ENCODE assay signal across 23 mouse cellular contexts in the genomic region with DNA sequence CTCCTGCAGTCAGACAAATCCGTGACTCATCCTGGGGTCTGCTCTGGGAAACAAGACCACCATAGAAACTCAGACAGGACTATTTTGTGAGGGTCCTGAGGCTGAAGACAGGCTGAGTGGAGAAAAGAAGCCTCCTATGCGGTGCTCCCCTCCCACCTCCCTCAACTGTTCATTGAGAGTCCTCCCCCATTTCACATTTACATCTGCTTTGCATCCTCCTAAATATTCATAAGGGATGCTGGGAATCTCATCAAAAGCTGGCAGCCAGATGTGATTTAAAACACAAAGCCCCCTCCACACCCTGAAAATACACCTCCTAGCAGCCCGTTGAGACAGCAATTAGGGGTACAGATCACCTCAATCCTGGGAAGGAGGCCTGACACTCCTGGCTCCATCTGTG. TPM values are rescaled to one million over a fixed set of nuclear protein-coding genes. Genes with fewer than 3 reads are reported as not detected.
DNase-seq lines count a peak whose midpoint lies in the region; ATAC-seq and TF ChIP-seq lines count a peak whose summit lies in the region.
"Had no signal": no experiment of that assay in that cellular context is flagged by ENCODE, and none has a peak within 500 bp of the region (broad histone marks: within the 10 kb centered on the region; RNA-seq: fewer than 3 reads in every experiment).

No protein-coding gene starts in this region.

- no peak for TF ChIP-seq POLR2A in limb, embryonic 14.5 days (IDR thresholded peaks at IDR 0.05; ENCODE audit: borderline replicate concordance, extremely low read depth, insufficient read depth, insufficient read length)

- H3K9ac ChIP-seq in embryonic facial prominence, embryonic 12.5 days = no peak overlapping the region
- H3K9ac ChIP-seq in midbrain, embryonic 11.5 days (ENCODE audit: low read length) = no peak overlapping the region
- no peak overlapping the region for H3K9ac ChIP-seq in limb, embryonic 14.5 days (ENCODE audit: low read depth, low read length, severe bottlenecking)
- no peak overlapping the region for H3K9ac ChIP-seq in neural tube, embryonic 15.5 days (replicated peaks)
- H3K9ac ChIP-seq: liver, embryonic 14.5 days; stomach, embryonic 15.5 days had no signal

- H3K4me1 ChIP-seq in embryonic facial prominence, embryonic 12.5 days = peaks cover 25% of the 10 kb centered on the region; the same call in 1 of the 2 replicates
- H3K4me1 ChIP-seq in embryonic facial prominence, embryonic 10.5 days = peaks cover 38% of the 10 kb centered on the region
- H3K4me1 ChIP-seq in midbrain, embryonic 10.5 days = peaks cover 52% of the 10 kb centered on the region
- H3K4me1 ChIP-seq in midbrain, embryonic 11.5 days (ENCODE audit: control insufficient read depth, insufficient read depth, low read length) = peaks cover 27% of the 10 kb centered on the region
- H3K4me1 ChIP-seq in limb, embryonic 14.5 days (ENCODE audit: control insufficient read depth, insufficient read depth, low read length) = peaks cover 30% of the 10 kb centered on the region
- peaks cover 19% of the 10 kb centered on the region for H3K4me1 ChIP-seq in neural tube, embryonic 15.5 days

- H3K27ac ChIP-seq in embryonic facial prominence, embryonic 12.5 days = peak overlapping the region; percentile 37; the same call in 1 of the 2 replicates
- H3K27ac ChIP-seq in embryonic facial prominence, embryonic 10.5 days (replicated peaks) = no peak overlapping the region
- H3K27ac ChIP-seq in midbrain, embryonic 10.5 days (replicated peaks) = peak overlapping the region; percentile 69
- H3K27ac ChIP-seq in midbrain, embryonic 11.5 days (ENCODE audit: low read depth, low read length) = no peak overlapping the region
- H3K27ac ChIP-seq in limb, embryonic 14.5 days (replicated peaks; ENCODE audit: low read depth, low read length) = peak overlapping the region; percentile 70
- H3K27ac ChIP-seq in neural tube, embryonic 15.5 days (replicated peaks) = 0 out of 2 replicates have a peak overlapping the region, but pooled peaks have one; percentile 30
- H3K27ac ChIP-seq: liver, embryonic 14.5 days; stomach, embryonic 15.5 days had no signal

- no peak for DNase-seq in embryonic facial prominence, embryonic 10.5 days (ENCODE audit: low spot score)
- DNase-seq in midbrain, embryonic 10.5 days (ENCODE audit: low spot score) = no peak
- DNase-seq in midbrain, embryonic 11.5 days (ENCODE audit: low spot score, missing footprints) = no peak
- peak; percentile 16 for DNase-seq in limb, embryonic 14.5 days (ENCODE audit: low spot score)
- no peak for DNase-seq in c-Kit-positive CD71-positive TER-119-positive erythroid progenitor cells, embryonic 14.5 days (ENCODE audit: low spot score)
- DNase-seq: adrenal gland, postnatal 14 days; cerebellum, adult 9-11 months; embryo, embryonic 11 days; gastrocnemius, postnatal 14 days; heart, postnatal 36 days; kidney, adult 11 months; kidney, postnatal 14 days; retina, postnatal 1 day; spleen, adult 18-20 months; thymus, postnatal 25 days had no signal

- no peak overlapping the region for H3K4me3 ChIP-seq in embryonic facial prominence, embryonic 12.5 days
- no peak overlapping the region for H3K4me3 ChIP-seq in embryonic facial prominence, embryonic 10.5 days
- no peak overlapping the region for H3K4me3 ChIP-seq in midbrain, embryonic 10.5 days
- H3K4me3 ChIP-seq in midbrain, embryonic 11.5 days (ENCODE audit: low read depth, low read length) = no peak overlapping the region
- no peak overlapping the region for H3K4me3 ChIP-seq in limb, embryonic 14.5 days (replicated peaks; ENCODE audit: low read length)
- H3K4me3 ChIP-seq in neural tube, embryonic 15.5 days (replicated peaks) = no peak overlapping the region
- H3K4me3 ChIP-seq: megakaryocyte, embryonic 14.5 days; stomach, embryonic 15.5 days had no signal

- no peaks in the 10 kb centered on the region for H3K36me3 ChIP-seq in embryonic facial prominence, embryonic 12.5 days
- no peaks in the 10 kb centered on the region for H3K36me3 ChIP-seq in embryonic facial prominence, embryonic 10.5 days (replicated peaks)
- no peaks in the 10 kb centered on the region for H3K36me3 ChIP-seq in midbrain, embryonic 10.5 days
- no peaks in the 10 kb centered on the region for H3K36me3 ChIP-seq in midbrain, embryonic 11.5 days (ENCODE audit: control insufficient read depth, insufficient read depth, low read length)
- no peaks in the 10 kb centered on the region for H3K36me3 ChIP-seq in limb, embryonic 14.5 days (ENCODE audit: control insufficient read depth, insufficient read depth, low read length)
- no peaks in the 10 kb centered on the region for H3K36me3 ChIP-seq in neural tube, embryonic 15.5 days
- H3K36me3 ChIP-seq: stomach, embryonic 15.5 days had no signal

- no peaks in the 10 kb centered on the region for H3K27me3 ChIP-seq in embryonic facial prominence, embryonic 12.5 days
- no peaks in the 10 kb centered on the region for H3K27me3 ChIP-seq in embryonic facial prominence, embryonic 10.5 days (replicated peaks; ENCODE audit: low read depth, poor library complexity, severe bottlenecking)
- H3K27me3 ChIP-seq in midbrain, embryonic 10.5 days (ENCODE audit: low read depth, poor library complexity, severe bottlenecking) = 0 out of 2 replicates have a peak, but pooled peaks cover 7% of the 10 kb centered on the region
- H3K27me3 ChIP-seq in midbrain, embryonic 11.5 days (ENCODE audit: control insufficient read depth, insufficient read depth, low read length) = no peaks in the 10 kb centered on the region
- H3K27me3 ChIP-seq in limb, embryonic 14.5 days (ENCODE audit: control insufficient read depth, insufficient read depth, low read length) = no peaks in the 10 kb centered on the region
- H3K27me3 ChIP-seq in neural tube, embryonic 15.5 days (replicated peaks) = no peaks in the 10 kb centered on the region
- H3K27me3 ChIP-seq: stomach, embryonic 15.5 days had no signal

- H3K4me2 ChIP-seq in embryonic facial prominence, embryonic 12.5 days (replicated peaks) = no peak overlapping the region
- no peak overlapping the region for H3K4me2 ChIP-seq in midbrain, embryonic 11.5 days
- no peak overlapping the region for H3K4me2 ChIP-seq in limb, embryonic 14.5 days (replicated peaks; ENCODE audit: low read depth, low read length, severe bottlenecking)
- H3K4me2 ChIP-seq in neural tube, embryonic 15.5 days = no peak overlapping the region
- H3K4me2 ChIP-seq: heart, embryonic 11.5 days; stomach, embryonic 15.5 days had no signal

- WGBS in embryonic facial prominence, embryonic 12.5 days = 54% methylated on average over 3 of the region's 3 CpGs
- 67% methylated on average over 3 of the region's 3 CpGs for WGBS in embryonic facial prominence, embryonic 10.5 days
- WGBS in midbrain, embryonic 10.5 days = 69% methylated on average over 3 of the region's 3 CpGs
- 59% methylated on average over 3 of the region's 3 CpGs for WGBS in midbrain, embryonic 11.5 days
- 47% methylated on average over 3 of the region's 3 CpGs for WGBS in limb, embryonic 14.5 days
- WGBS in neural tube, embryonic 15.5 days = 43% methylated on average over 3 of the region's 3 CpGs

- no peak for ATAC-seq in embryonic facial prominence, embryonic 12.5 days (ENCODE audit: insufficient number of reproducible peaks, insufficient read depth, low FRiP score, low TSS enrichment)
- no peak for ATAC-seq in midbrain, embryonic 11.5 days (ENCODE audit: low FRiP score)
- ATAC-seq in limb, embryonic 14.5 days (ENCODE audit: low FRiP score, low read depth) = no peak
- no peak for ATAC-seq in neural tube, embryonic 15.5 days (ENCODE audit: low FRiP score)
- no peak for ATAC-seq in erythroblast, adult 5-6 weeks (replicated peaks; ENCODE audit: low FRiP score, poor library complexity, severe bottlenecking)
- ATAC-seq: lung, postnatal 0 days had no signal

- H3K9me3 ChIP-seq in embryonic facial prominence, embryonic 12.5 days = no peaks in the 10 kb centered on the region
- no peaks in the 10 kb centered on the region for H3K9me3 ChIP-seq in embryonic facial prominence, embryonic 10.5 days
- no peaks in the 10 kb centered on the region for H3K9me3 ChIP-seq in midbrain, embryonic 10.5 days (replicated peaks)
- no peaks in the 10 kb centered on the region for H3K9me3 ChIP-seq in midbrain, embryonic 11.5 days (ENCODE audit: control insufficient read depth, low read length)
- no peaks in the 10 kb centered on the region for H3K9me3 ChIP-seq in limb, embryonic 14.5 days (ENCODE audit: control insufficient read depth, low read length)
- no peaks in the 10 kb centered on the region for H3K9me3 ChIP-seq in neural tube, embryonic 15.5 days (replicated peaks)
- H3K9me3 ChIP-seq: stomach, embryonic 15.5 days had no signal

RNA-seq across cellular contexts. Expression of a gene that starts 58.7 kb away (rescaled TPM):
- 12.7 and 12.9 TPM in 2 replicates for polyA plus RNA-seq in embryonic facial prominence, embryonic 12.5 days (2016; fragmentation: Nextera tagmentation; extraction: Ambion mirVana)
- 7.0 and 8.7 TPM in 2 replicates for polyA plus RNA-seq in embryonic facial prominence, embryonic 10.5 days (2016; fragmentation: Nextera tagmentation; extraction: Ambion mirVana)
- polyA plus RNA-seq in midbrain, embryonic 10.5 days (2016; fragmentation: Nextera tagmentation; extraction: Ambion mirVana) = 9.0 and 10.8 TPM in 2 replicates
- 6.7 and 7.3 TPM in 2 replicates for polyA plus RNA-seq in midbrain, embryonic 11.5 days (2014; fragmentation: Nextera tagmentation; extraction: Ambion mirVana)
- 34.4 and 43.6 TPM in 2 replicates for polyA plus RNA-seq in limb, embryonic 14.5 days (2012; rRNA removed)
- 25.4 and 26.8 TPM in 2 replicates for polyA plus RNA-seq in limb, embryonic 14.5 days (2014; fragmentation: Nextera tagmentation; extraction: Ambion mirVana)
- polyA plus RNA-seq in neural tube, embryonic 15.5 days (2015; fragmentation: Nextera tagmentation; extraction: Ambion mirVana) = 14.2 and 14.8 TPM in 2 replicates
- not detected in 2 replicates for total RNA-seq in erythroblast, adult 5-6 weeks (2015; ENCODE audit: low replicate concordance)
- not detected in 2 replicates for total RNA-seq in erythroblast, adult 5-6 weeks (2017; ENCODE audit: low replicate concordance)

Comparison
In these comparisons a context has a peak if more than half of its experiments do, and no peak if none do; other contexts are left out.
1. H3K27ac ChIP-seq: peak in embryonic facial prominence, embryonic 12.5 days (single experiment), midbrain, embryonic 10.5 days (single experiment), limb, embryonic 14.5 days (single experiment) and neural tube, embryonic 15.5 days (single experiment); none in embryonic facial prominence, embryonic 10.5 days (single experiment) and midbrain, embryonic 11.5 days (single experiment).